13 mouse cellular contexts compared by ENCODE assay signal in the genomic region with DNA sequence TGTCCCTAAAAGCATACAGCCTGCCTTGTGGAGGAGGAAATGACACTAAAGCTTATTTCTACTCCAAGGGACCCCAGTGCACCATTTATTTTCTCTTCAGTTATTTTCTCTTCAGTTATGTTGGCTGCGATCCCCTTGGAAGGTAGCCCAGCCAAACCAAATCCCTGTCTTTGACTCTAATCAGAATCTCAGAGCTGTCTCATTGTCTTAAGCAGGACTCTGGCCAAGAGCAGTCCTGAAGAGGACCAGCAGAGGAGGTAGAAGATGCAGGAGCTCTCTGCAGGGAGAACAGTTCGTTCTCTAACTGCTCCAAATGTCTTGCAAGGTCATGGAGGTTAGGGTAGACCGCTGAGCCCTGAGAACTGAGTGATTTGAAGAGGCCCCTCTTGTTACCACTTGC.
A peak's percentile ranks its signal among the peaks of the same experiment; 100 is the strongest.
DNase-seq lines count a peak whose midpoint lies in the region; TF ChIP-seq lines count a peak whose summit lies in the region.
"Had no signal": no experiment of that assay in that cellular context is flagged by ENCODE, and none has a peak within 500 bp of the region (broad histone marks: within the 10 kb centered on the region; RNA-seq: fewer than 3 reads in every experiment).

No protein-coding gene starts in this region.

- H3K27ac ChIP-seq in layer of hippocampus, adult 2 months: 0 out of 2 replicates have a peak overlapping the region, but pooled peaks have one; percentile 25
- H3K27ac ChIP-seq: embryonic facial prominence, embryonic 15.5 days; heart, embryonic 13.5 days; intestine, embryonic 15.5 days; liver, embryonic 14.5 days had no signal

- TF ChIP-seq CTCF in layer of hippocampus, adult 2 months (conservative IDR thresholded peaks at IDR 0.05): 0 out of 2 replicates have a peak, but pooled peaks have one; percentile 9

- H3K4me3 ChIP-seq in layer of hippocampus, adult 2 months: no peak overlapping the region
- H3K4me3 ChIP-seq: embryonic facial prominence, embryonic 15.5 days; heart, embryonic 13.5 days; intestine, embryonic 15.5 days had no signal

- DNase-seq in heart, adult 18-20 months: peak; percentile 2 to 5
- DNase-seq in heart, adult 11 months: no peak
- no peak for DNase-seq in layer of hippocampus, adult 2 months (ENCODE audit: low spot score in 2 of 2)
- DNase-seq in layer of hippocampus, adult 11-12 months (ENCODE audit: low spot score): no peak
- peak; percentile 7 for DNase-seq in urinary bladder, postnatal 14 days (ENCODE audit: low spot score)
- DNase-seq in urinary bladder, postnatal 36 days (ENCODE audit: low spot score in 2 of 2): no peak
- no peak for DNase-seq in spleen, postnatal 14 days (ENCODE audit: low spot score in 2 of 2)
- DNase-seq: cerebellum, adult 8-10 months; thymus, postnatal 25 days had no signal

Comparison
In these comparisons a context has a peak if more than half of its experiments do, and no peak if none do; other contexts are left out.
1. DNase-seq: peak in heart, adult 18-20 months (2 of 2) and urinary bladder, postnatal 14 days (single experiment); none in heart, adult 11 months (single experiment), layer of hippocampus, adult 2 months (0 of 2), layer of hippocampus, adult 11-12 months (single experiment), urinary bladder, postnatal 36 days (0 of 2) and spleen, postnatal 14 days (0 of 2).